In genomic region chr2:3286243-3286642, GRCm38 (mm10) we compare ENCODE assay signal across 19 mouse cellular contexts. TPM values are rescaled to one million over a fixed set of nuclear protein-coding genes. Genes with fewer than 3 reads are reported as not detected.
DNase-seq lines count a peak whose midpoint lies in the region; ATAC-seq and TF ChIP-seq lines count a peak whose summit lies in the region.
"Had no signal": no experiment of that assay in that cellular context is flagged by ENCODE, and none has a peak within 500 bp of the region (broad histone marks: within the 10 kb centered on the region; RNA-seq: fewer than 3 reads in every experiment).

No protein-coding gene starts in this region.

- no peaks in the 10 kb centered on the region for H3K9me3 ChIP-seq in heart, embryonic 11.5 days (replicated peaks; ENCODE audit: control insufficient read depth, low read length)
- H3K9me3 ChIP-seq in hindbrain, embryonic 14.5 days (ENCODE audit: control insufficient read depth, low read length): no peaks in the 10 kb centered on the region
- H3K9me3 ChIP-seq in hindbrain, embryonic 13.5 days: no peaks in the 10 kb centered on the region
- no peaks in the 10 kb centered on the region for H3K9me3 ChIP-seq in liver, embryonic 15.5 days (replicated peaks)
- H3K9me3 ChIP-seq in liver, postnatal 0 days (ENCODE audit: low read length): no peaks in the 10 kb centered on the region
- no peaks in the 10 kb centered on the region for H3K9me3 ChIP-seq in intestine, postnatal 0 days (ENCODE audit: control insufficient read depth)
- H3K9me3 ChIP-seq: forebrain, embryonic 13.5 days; intestine, embryonic 15.5 days had no signal

- no peak overlapping the region for H3K27ac ChIP-seq in heart, embryonic 11.5 days (ENCODE audit: low read depth, low read length)
- no peak overlapping the region for H3K27ac ChIP-seq in hindbrain, embryonic 14.5 days
- H3K27ac ChIP-seq in hindbrain, embryonic 13.5 days: no peak overlapping the region
- H3K27ac ChIP-seq in liver, embryonic 15.5 days (replicated peaks): no peak overlapping the region
- H3K27ac ChIP-seq in liver, postnatal 0 days (ENCODE audit: low read depth): no peak overlapping the region
- no peak overlapping the region for H3K27ac ChIP-seq in intestine, postnatal 0 days (ENCODE audit: low read depth, low read length)
- H3K27ac ChIP-seq: embryonic facial prominence, embryonic 10.5 days; forebrain, embryonic 13.5 days; intestine, embryonic 15.5 days had no signal

- ATAC-seq in heart, embryonic 11.5 days (replicated peaks; ENCODE audit: insufficient number of reproducible peaks, low FRiP score, low TSS enrichment): no peak
- no peak for ATAC-seq in hindbrain, embryonic 14.5 days (ENCODE audit: low FRiP score)
- no peak for ATAC-seq in hindbrain, embryonic 13.5 days (ENCODE audit: low FRiP score)
- ATAC-seq in liver, embryonic 15.5 days (ENCODE audit: insufficient read depth): no peak
- no peak for ATAC-seq in liver, postnatal 0 days
- ATAC-seq in intestine, postnatal 0 days: no peak
- ATAC-seq: forebrain, embryonic 13.5 days; intestine, embryonic 15.5 days had no signal

- no peak for DNase-seq in heart, postnatal 10 days
- no peak for DNase-seq in hindbrain, embryonic 14.5 days (ENCODE audit: low spot score)
- DNase-seq in liver, postnatal 0 days: no peak
- DNase-seq in MEL-GATA-1-ER (ENCODE audit: extremely low read depth, low read depth): peak; percentile 36
- DNase-seq: adrenal gland, adult 8-10 months; adrenal gland, postnatal 36 days; cerebellum, adult 2 months; cerebellum, postnatal 10 days; gastrocnemius, postnatal 36 days; heart, adult 18-20 months; heart, postnatal 4 days; kidney, adult 2 months had no signal

- no peak for TF ChIP-seq EP300 in liver, postnatal 0 days (IDR thresholded peaks at IDR 0.05; ENCODE audit: low read depth)

- no peak overlapping the region for H3K4me3 ChIP-seq in heart, embryonic 11.5 days (ENCODE audit: low read depth, low read length)
- H3K4me3 ChIP-seq in hindbrain, embryonic 14.5 days (replicated peaks; ENCODE audit: low read length): no peak overlapping the region
- H3K4me3 ChIP-seq in hindbrain, embryonic 13.5 days: no peak overlapping the region
- H3K4me3 ChIP-seq in liver, embryonic 15.5 days (replicated peaks): no peak overlapping the region
- H3K4me3 ChIP-seq in liver, postnatal 0 days (ENCODE audit: low read depth, low read length): no peak overlapping the region
- H3K4me3 ChIP-seq in intestine, postnatal 0 days (ENCODE audit: low read depth, low read length): no peak overlapping the region

- peaks cover 11% of the 10 kb centered on the region for H3K4me1 ChIP-seq in heart, embryonic 11.5 days (ENCODE audit: control insufficient read depth, insufficient read depth, low read length)
- H3K4me1 ChIP-seq in hindbrain, embryonic 14.5 days (replicated peaks; ENCODE audit: control insufficient read depth, insufficient read depth, low read length): peaks cover 18% of the 10 kb centered on the region
- H3K4me1 ChIP-seq in hindbrain, embryonic 13.5 days (replicated peaks): peaks cover 19% of the 10 kb centered on the region
- peaks cover 27% of the 10 kb centered on the region for H3K4me1 ChIP-seq in liver, embryonic 15.5 days (replicated peaks)
- H3K4me1 ChIP-seq in liver, postnatal 0 days (ENCODE audit: insufficient read depth): peaks cover 14% of the 10 kb centered on the region
- no peaks in the 10 kb centered on the region for H3K4me1 ChIP-seq in intestine, postnatal 0 days (replicated peaks; ENCODE audit: control insufficient read depth, insufficient read depth, low read length)

- no peaks in the 10 kb centered on the region for H3K36me3 ChIP-seq in heart, embryonic 11.5 days (ENCODE audit: control insufficient read depth, insufficient read depth, low read length)
- H3K36me3 ChIP-seq in hindbrain, embryonic 14.5 days (replicated peaks; ENCODE audit: control insufficient read depth, insufficient read depth): no peaks in the 10 kb centered on the region
- no peaks in the 10 kb centered on the region for H3K36me3 ChIP-seq in hindbrain, embryonic 13.5 days
- no peaks in the 10 kb centered on the region for H3K36me3 ChIP-seq in liver, embryonic 15.5 days (replicated peaks)
- no peaks in the 10 kb centered on the region for H3K36me3 ChIP-seq in liver, postnatal 0 days (replicated peaks; ENCODE audit: insufficient read depth, low read length)
- no peaks in the 10 kb centered on the region for H3K36me3 ChIP-seq in intestine, postnatal 0 days (ENCODE audit: control insufficient read depth, insufficient read depth)
- H3K36me3 ChIP-seq: embryonic facial prominence, embryonic 10.5 days; intestine, embryonic 15.5 days had no signal

- intact Hi-C loops in heart, postnatal 10 days (cut with DNase I): no loop called here

- TF ChIP-seq CTCF in liver, postnatal 0 days (IDR thresholded peaks at IDR 0.05; ENCODE audit: low read depth): no peak
- no peak for TF ChIP-seq CTCF in intestine, postnatal 0 days (IDR thresholded peaks at IDR 0.05; ENCODE audit: low read depth)

- H3K27me3 ChIP-seq in heart, embryonic 11.5 days (ENCODE audit: control insufficient read depth, insufficient read depth, low read length): no peaks in the 10 kb centered on the region
- no peaks in the 10 kb centered on the region for H3K27me3 ChIP-seq in hindbrain, embryonic 14.5 days (ENCODE audit: control insufficient read depth, insufficient read depth, low read length)
- H3K27me3 ChIP-seq in hindbrain, embryonic 13.5 days: no peaks in the 10 kb centered on the region
- H3K27me3 ChIP-seq in liver, embryonic 15.5 days: no peaks in the 10 kb centered on the region
- no peaks in the 10 kb centered on the region for H3K27me3 ChIP-seq in liver, postnatal 0 days (ENCODE audit: insufficient read depth, low read length)
- no peaks in the 10 kb centered on the region for H3K27me3 ChIP-seq in intestine, postnatal 0 days (replicated peaks; ENCODE audit: control insufficient read depth, insufficient read depth, low read length)
- H3K27me3 ChIP-seq: forebrain, embryonic 13.5 days; intestine, embryonic 15.5 days had no signal

- WGBS in heart, embryonic 11.5 days (ENCODE audit: insufficient replicate concordance): 65% methylated on average over 2 of the region's 2 CpGs
- 88% methylated on average over 2 of the region's 2 CpGs for WGBS in hindbrain, embryonic 14.5 days
- WGBS in hindbrain, embryonic 13.5 days: 88% methylated on average over 2 of the region's 2 CpGs
- WGBS in liver, embryonic 15.5 days (ENCODE audit: insufficient replicate concordance): 59% methylated on average over 2 of the region's 2 CpGs
- 58% methylated on average over 2 of the region's 2 CpGs for WGBS in liver, postnatal 0 days (ENCODE audit: insufficient replicate concordance)
- 62% methylated on average over 2 of the region's 2 CpGs for WGBS in intestine, postnatal 0 days

- H3K4me2 ChIP-seq in heart, embryonic 11.5 days: peak overlapping the region; percentile 83; the same call in 1 of the 2 replicates
- H3K4me2 ChIP-seq in hindbrain, embryonic 14.5 days (replicated peaks): no peak overlapping the region
- no peak overlapping the region for H3K4me2 ChIP-seq in hindbrain, embryonic 13.5 days
- H3K4me2 ChIP-seq in liver, embryonic 15.5 days: peak overlapping the region; percentile 97; the same call in 1 of the 2 replicates
- H3K4me2 ChIP-seq in liver, postnatal 0 days (ENCODE audit: low read depth, low read length): no peak overlapping the region; the same call in 1 of the 2 replicates
- no peak overlapping the region for H3K4me2 ChIP-seq in intestine, postnatal 0 days (replicated peaks; ENCODE audit: low read depth)

- no peak overlapping the region for H3K9ac ChIP-seq in heart, embryonic 11.5 days (ENCODE audit: low read depth, low read length)
- 0 out of 2 replicates have a peak overlapping the region, but pooled peaks have one; percentile 81 for H3K9ac ChIP-seq in hindbrain, embryonic 14.5 days
- no peak overlapping the region for H3K9ac ChIP-seq in hindbrain, embryonic 13.5 days
- no peak overlapping the region for H3K9ac ChIP-seq in liver, embryonic 15.5 days
- no peak overlapping the region for H3K9ac ChIP-seq in liver, postnatal 0 days (replicated peaks)
- no peak overlapping the region for H3K9ac ChIP-seq in intestine, postnatal 0 days (ENCODE audit: low read depth, low read length)
- H3K9ac ChIP-seq: intestine, embryonic 15.5 days had no signal

RNA-seq across cellular contexts. Expression of gene Nmt2, which starts 2.2 kb away (rescaled TPM):
- polyA plus RNA-seq in heart, embryonic 11.5 days (2014; fragmentation: Nextera tagmentation; extraction: Ambion mirVana): 38.2 and 40.2 TPM in 2 replicates
- 10 to 100 TPM; 15.3 to 17.6 TPM for total RNA-seq in heart, postnatal 10 days (2021)
- polyA plus RNA-seq in hindbrain, embryonic 14.5 days (2014; fragmentation: Nextera tagmentation; extraction: Ambion mirVana): 98.2 and 103 TPM in 2 replicates
- 97.7 and 102 TPM in 2 replicates for polyA plus RNA-seq in hindbrain, embryonic 13.5 days (2015; fragmentation: Nextera tagmentation; extraction: Ambion mirVana)
- 13.2 and 14.2 TPM in 2 replicates for polyA plus RNA-seq in liver, embryonic 15.5 days (2015; fragmentation: Nextera tagmentation; extraction: Ambion mirVana)
- 17.1 and 17.4 TPM in 2 replicates for polyA plus RNA-seq in liver, postnatal 0 days (2015; fragmentation: Nextera tagmentation; extraction: Ambion mirVana)
- 20.0 and 21.0 TPM in 2 replicates for polyA plus RNA-seq in intestine, postnatal 0 days (2015; fragmentation: Nextera tagmentation; extraction: Ambion mirVana)

RNA-seq across cellular contexts. Expression of gene Rpp38, which starts 46.2 kb away (rescaled TPM):
- polyA plus RNA-seq in heart, embryonic 11.5 days (2014; fragmentation: Nextera tagmentation; extraction: Ambion mirVana): 14.4 and 16.2 TPM in 2 replicates
- total RNA-seq in heart, postnatal 10 days (2021): 1 to 10 TPM; 5.8 to 6.4 TPM
- polyA plus RNA-seq in hindbrain, embryonic 14.5 days (2014; fragmentation: Nextera tagmentation; extraction: Ambion mirVana): 13.2 and 15.4 TPM in 2 replicates
- 13.5 TPM in 2 replicates for polyA plus RNA-seq in hindbrain, embryonic 13.5 days (2015; fragmentation: Nextera tagmentation; extraction: Ambion mirVana)
- 6.7 and 7.2 TPM in 2 replicates for polyA plus RNA-seq in liver, embryonic 15.5 days (2015; fragmentation: Nextera tagmentation; extraction: Ambion mirVana)
- 10.2 and 10.3 TPM in 2 replicates for polyA plus RNA-seq in liver, postnatal 0 days (2015; fragmentation: Nextera tagmentation; extraction: Ambion mirVana)
- polyA plus RNA-seq in intestine, postnatal 0 days (2015; fragmentation: Nextera tagmentation; extraction: Ambion mirVana): 15.4 and 15.6 TPM in 2 replicates

RNA-seq across cellular contexts. Expression of gene Acbd7, which starts 49.7 kb away (rescaled TPM):
- 0.33 TPM in 1 of 2 replicates, not detected in the other for polyA plus RNA-seq in heart, embryonic 11.5 days (2014; fragmentation: Nextera tagmentation; extraction: Ambion mirVana)
- not detected for total RNA-seq in heart, postnatal 10 days (2021)
- 3.4 and 4.2 TPM in 2 replicates for polyA plus RNA-seq in hindbrain, embryonic 14.5 days (2014; fragmentation: Nextera tagmentation; extraction: Ambion mirVana)
- polyA plus RNA-seq in hindbrain, embryonic 13.5 days (2015; fragmentation: Nextera tagmentation; extraction: Ambion mirVana): 2.5 and 3.1 TPM in 2 replicates
- polyA plus RNA-seq in liver, embryonic 15.5 days (2015; fragmentation: Nextera tagmentation; extraction: Ambion mirVana): 0.32 and 0.66 TPM in 2 replicates
- 0.29 TPM in 1 of 2 replicates, not detected in the other for polyA plus RNA-seq in liver, postnatal 0 days (2015; fragmentation: Nextera tagmentation; extraction: Ambion mirVana)
- polyA plus RNA-seq in intestine, postnatal 0 days (2015; fragmentation: Nextera tagmentation; extraction: Ambion mirVana): 0.40 and 0.63 TPM in 2 replicates
- total RNA-seq: adrenal gland, adult 8-10 months; adrenal gland, postnatal 36 days had no signal
- polyA plus RNA-seq: kidney, adult 2 months had no signal

Comparison
In these comparisons a context has a peak if more than half of its experiments do, and no peak if none do; other contexts are left out.
1. H3K4me2 ChIP-seq: peak in heart, embryonic 11.5 days (single experiment) and liver, embryonic 15.5 days (single experiment); none in hindbrain, embryonic 14.5 days (single experiment), hindbrain, embryonic 13.5 days (single experiment), liver, postnatal 0 days (single experiment) and intestine, postnatal 0 days (single experiment).